Mouse (Mus musculus) liver, adult 2 months (tissue): ENCODE results near the gene Tmc2.

Source experiments
- CTCF ChIP-seq: fragments of 200-500 bp; IDR thresholded peaks from 2 replicates; pipeline ENCODE4 v1.5.1; 2011; ENCODE audit warnings: low read depth, low read length, control low read depth
- POLR2A ChIP-seq: fragments of 200-500 bp; IDR thresholded peaks from 2 replicates; pipeline ENCODE4 v1.6.1; 2011; ENCODE audit warnings: low read length, control low read depth; ENCODE audit not compliant: insufficient read depth; ENCODE audit errors: extremely low read depth

DNA sequence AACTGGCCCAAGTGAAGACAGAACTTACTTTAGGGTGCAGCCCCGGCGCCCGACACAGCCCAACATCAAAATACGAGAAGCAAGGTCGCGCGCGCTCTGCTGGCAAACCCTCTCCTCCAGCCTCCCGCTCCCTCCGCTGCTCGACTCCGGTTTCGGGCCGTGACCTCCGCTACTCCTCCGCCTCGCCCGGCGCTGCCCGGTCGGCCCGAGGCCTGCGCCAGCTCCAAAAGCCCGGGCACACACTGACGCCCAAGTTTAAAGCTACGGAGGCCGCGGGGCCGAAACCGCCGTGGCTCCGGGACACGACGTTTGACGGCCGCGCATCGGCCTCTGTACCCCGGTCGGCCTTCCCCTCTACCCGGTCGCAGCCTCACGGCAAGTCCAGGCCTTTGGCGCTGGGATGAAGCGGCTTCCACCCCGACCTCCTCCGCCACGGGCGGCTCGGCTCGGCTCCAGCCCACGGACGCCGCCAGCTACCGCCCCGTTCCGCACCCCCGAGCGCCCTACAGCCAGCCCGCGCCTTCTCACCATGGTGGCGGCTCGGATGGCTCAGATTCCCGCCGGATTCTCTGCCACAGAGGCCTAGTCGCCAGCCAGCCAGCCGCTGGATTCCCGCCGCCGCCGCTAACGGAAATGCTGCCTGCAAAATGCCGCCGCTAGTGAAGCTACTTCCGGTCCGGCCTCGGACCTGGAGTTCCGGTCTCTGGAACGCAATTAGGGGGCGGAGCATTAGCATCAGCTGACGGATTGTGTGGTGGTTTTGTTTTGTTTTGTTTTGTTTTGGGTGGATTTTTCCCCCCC is 16.1 kb upstream of the Tmc2 start, which contains the start of gene Snrpb:
- TF ChIP-seq POLR2A (peak; percentile 77; the same call in 1 of the 2 replicates), CTCF (no peak)
